Mouse (Mus musculus) retina, embryonic 14.5 days (tissue): ENCODE data around the gene Tnnc1.

Experiments
- DNase-seq: peaks from one replicate; pipeline ENCODE4 v3.0.0-alpha.2; 2015; ENCODE audit warnings: low spot score

Tnnc1 gene

DNA sequence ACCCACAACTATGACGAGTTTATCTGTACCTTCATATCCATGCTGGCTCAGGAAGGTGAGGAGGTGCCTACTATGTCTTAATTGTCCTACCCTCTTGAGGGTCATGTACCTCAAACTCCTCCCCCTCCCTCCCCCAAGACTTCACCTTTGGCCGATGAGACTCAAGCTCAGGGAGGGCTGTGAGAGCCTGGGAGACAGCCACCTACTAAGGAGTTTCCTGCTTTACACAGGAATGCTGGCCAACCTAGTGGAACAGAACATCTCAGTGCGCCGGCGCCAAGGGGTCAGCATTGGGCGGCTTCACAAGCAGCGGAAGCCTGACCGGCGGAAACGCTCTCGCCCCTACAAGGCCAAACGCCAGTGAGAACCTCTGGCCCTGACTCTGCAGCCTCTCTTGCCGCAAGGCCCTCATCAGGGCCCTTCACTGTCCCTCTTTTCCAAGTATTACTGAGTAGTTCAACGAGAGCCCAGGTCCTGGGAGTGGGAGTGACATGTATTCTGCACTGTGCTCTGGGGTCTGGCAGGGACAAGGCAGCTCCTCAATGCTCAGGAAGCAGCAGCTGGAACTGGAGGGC lies 50.5 kb downstream of the Tnnc1 start:
- no peak for DNase-seq

DNA sequence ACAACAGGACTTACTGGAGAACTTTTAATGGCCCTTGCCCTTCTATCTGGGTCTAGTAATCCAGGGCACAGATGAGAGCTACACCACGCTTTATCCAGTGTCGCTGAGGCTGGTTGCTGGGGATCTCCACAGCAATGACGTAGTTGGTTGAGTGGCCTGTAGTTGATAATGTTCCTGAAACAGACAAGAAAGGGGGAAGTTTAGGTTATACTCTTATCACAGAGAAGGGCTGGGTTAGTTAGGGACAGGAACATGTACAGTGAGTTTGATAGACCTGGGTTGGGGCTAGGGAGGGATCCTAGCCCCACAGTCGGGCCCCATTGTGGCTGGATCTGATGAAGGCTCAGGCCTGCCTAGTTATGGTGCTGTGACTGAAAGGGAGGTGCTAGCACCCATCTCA lies 52.3 kb downstream of the Tnnc1 start:
- DNase-seq: no peak

DNA sequence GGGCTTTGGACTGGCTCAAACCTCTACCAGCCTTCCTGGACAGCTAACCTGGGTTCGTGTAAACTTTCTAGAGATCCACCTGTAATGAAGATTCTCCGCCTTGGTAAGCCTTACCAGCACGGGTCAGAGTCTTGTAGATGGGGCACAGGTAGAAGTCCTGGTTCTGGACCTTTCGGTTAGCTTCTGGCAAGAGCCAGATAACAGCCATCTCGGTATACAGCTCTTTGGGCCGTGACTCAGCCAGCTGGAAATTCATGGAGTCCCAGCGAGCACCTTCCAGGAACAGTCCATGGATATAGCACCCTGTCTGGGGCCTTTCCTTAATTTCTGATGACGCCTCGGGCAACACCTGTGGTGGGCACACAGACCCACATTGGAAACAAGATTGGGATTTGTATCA lies 52.8 kb downstream of the Tnnc1 start:
- DNase-seq: no peak
